Mouse (Mus musculus): ENCODE results near the gene Olfr616.
"Not testable (repeated sequence)": the region's sequence is repeated elsewhere in the genome, so short reads cannot be mapped to it uniquely, and the experiment has no call there.

The Olfr616 gene

DNA sequence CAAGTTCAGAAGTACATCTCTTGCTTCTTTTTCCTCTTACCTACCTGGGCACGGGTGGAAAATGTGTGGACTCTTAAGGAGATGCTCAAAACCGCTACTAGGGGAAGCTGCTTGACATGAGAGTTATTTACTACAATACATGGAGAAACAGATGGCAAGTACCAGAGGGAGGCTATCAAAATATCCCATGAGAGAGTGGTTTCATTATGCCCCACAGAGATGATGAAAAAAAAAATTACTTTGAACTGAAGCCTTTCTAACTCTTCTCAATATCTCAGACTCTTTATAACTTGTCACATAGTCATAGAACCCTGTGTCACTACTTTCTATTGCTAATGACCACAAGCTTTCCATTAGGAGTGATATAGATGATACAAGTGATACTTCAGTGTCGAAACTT is at the start of gene Olfr616:
Gene Olfr616, minus strand, starts transcription at position 101 of the 400 bp plus-strand sequence.
- DNase-seq = no peak

DNA sequence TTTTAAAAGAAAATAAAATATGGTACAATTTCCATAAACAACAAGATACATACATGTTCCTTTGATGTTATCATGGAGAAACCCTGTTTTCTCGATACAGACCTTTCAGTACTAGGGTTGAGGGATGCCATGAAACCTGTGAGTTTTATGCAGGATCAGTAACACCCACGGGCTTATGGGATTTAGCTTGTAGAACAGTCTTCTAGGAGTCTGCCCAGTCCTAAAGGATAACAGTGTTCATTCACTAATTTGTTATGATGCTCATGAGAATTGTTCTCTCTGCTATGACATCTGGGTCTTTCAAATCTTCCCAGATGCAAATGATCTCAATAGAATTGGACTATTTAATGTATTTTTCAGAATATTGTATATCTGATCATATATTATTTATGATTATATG is 43.5 kb upstream of the Olfr616 start, which contains the start of gene Olfr620:
Gene Olfr620, minus strand, starts transcription at position 101 of the 400 bp plus-strand sequence.
- DNase-seq = no peak

DNA sequence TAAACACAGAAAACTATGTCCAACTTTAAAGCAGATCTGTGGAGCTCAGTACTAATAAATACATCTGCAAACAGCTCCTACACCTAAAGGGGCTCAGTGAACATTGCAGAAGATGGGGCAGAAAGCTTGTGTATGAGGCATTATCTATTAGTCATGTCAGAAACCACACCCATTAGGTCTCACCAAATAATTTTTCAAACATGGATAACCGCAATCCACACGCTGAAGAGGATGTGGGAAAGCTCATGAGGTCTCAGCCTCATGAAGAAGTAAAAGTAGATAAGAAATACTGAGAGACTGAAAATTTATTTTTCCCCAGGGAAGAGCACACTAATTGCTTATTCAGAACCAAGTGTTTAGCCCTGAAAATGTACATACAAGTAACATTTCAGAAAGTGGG is 38.5 kb upstream of the Olfr616 start:
- no peak for DNase-seq

DNA sequence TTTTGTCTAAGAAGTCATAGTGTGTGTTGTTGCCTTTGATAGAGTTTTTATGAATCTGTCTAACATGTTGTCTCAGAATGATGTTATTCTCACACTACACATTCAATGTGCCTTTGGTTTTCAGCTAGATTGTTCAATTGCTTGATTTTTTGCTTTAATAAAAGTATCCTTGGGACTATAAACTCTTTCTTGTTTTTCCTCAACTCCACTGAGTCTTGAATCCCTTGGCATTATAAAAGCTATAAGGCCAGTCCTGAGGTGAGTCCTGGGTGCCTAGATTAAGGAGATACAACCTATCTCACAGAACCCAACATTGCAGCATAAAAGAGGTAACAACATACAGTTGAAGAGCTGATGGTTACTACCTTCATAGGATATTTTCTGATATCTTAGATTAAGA is 31.3 kb upstream of the Olfr616 start, which contains the start of gene Olfr619:
Gene Olfr619, plus strand, starts transcription at position 301 of the 400 bp plus-strand sequence.
- no peak for DNase-seq

DNA sequence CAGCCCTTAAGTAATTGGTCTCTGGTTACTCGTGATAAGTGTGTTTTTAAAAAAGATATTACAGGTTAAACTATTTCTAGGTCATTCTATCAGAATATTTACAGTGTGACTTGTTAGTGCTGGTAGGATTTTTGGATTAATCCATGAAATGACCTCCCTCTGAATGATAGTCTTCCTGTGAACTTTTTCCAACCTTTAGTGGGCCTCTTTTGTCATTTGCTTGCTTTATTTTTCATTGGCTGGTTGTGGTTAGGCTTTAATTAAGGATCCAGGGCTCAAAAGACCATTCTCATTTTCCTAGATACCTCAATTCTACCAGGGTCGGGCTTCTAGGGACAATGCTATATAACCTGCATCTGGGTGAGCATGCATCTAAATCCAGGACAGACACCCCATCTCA is 20.9 kb upstream of the Olfr616 start, which contains the start of gene Olfr618:
Gene Olfr618, plus strand, starts transcription at position 301 of the 400 bp plus-strand sequence.
- no peak for DNase-seq

DNA sequence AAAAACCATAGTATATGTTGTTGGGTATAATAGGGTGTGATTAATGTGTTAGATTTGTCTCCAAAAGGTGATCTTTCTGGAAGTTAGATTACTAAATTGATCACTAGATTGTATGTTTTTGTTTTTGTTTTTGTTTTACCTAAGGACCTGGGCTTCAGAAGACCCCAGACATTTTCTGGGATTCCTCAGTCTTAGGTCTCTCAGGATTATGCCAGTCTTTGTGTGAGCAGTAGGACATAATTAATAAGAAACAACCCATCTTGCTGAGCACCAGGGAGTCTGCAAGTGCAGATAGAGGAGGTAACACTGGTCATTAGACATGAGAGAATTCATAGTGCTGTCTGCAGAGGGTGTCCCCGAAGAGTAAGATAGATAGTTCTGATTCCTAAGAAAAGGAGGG is 3.8 kb upstream of the Olfr616 start, which contains the start of gene Olfr617:
Gene Olfr617, plus strand, starts transcription at position 301 of the 400 bp plus-strand sequence.
- DNase-seq = no peak

DNA sequence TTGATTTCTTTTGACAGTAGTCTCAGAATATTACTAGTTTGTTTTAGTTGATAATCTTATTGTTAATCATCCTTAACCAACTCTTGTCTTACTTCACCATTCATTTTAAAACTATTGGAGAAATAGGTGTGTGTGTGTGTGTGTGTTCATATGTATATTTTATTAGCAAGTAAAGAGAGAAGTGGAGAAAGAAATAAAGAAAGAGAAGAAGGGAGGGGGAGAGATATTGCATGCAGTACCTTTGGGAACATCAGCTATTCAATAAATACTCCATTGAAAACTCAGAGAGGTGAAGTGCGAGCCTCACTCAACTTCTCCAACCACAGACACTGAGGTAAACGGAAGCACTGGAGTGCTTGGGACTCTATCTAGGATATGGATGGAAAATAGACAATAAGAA is 13.2 kb downstream of the Olfr616 start, which contains the start of gene Olfr615:
Gene Olfr615, plus strand, starts transcription at position 301 of the 400 bp plus-strand sequence.
- DNase-seq = no peak

DNA sequence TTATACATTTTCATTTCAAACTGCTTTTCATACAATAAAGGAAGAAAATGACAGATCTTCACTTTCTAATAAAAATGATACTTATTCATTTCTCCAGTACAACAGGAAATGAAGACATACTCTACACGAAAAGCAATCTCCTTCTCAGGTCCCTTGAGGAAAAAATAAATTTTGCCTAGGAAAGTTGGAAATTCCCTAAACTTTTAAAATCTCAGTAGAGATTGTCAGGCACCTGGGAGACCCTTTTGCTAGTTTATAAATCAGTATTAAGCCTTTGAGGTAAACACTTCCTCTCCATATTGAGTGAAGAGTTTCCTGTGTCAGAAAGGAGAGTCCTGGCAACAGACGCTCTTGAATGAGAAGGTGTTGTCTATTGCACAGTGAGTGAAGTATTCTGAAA is 21.2 kb downstream of the Olfr616 start, which contains the start of gene Olfr613:
Gene Olfr613, plus strand, starts transcription at position 301 of the 400 bp plus-strand sequence.
- no peak for DNase-seq

DNA sequence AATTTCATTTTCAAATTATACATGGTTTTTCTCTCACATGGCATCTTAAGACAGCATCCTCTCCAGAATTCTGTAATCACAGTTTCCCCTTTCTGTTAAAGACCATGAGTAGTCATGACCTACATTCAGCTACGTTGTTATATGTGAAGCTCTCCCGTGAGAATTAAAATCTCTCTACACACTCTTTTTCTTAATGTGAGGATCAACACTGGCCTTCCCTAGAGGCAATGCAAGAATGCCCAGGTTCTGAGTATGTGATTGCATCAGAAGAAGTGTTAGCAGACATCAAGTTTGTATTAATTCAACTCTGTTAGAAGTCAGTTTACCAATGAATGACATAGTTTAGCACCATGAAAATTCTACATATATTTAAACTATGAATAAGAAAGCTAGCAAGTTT is 26.3 kb downstream of the Olfr616 start, which contains the start of gene Olfr612:
Gene Olfr612, minus strand, starts transcription at position 101 of the 400 bp plus-strand sequence.
- DNase-seq = not testable (repeated sequence)

DNA sequence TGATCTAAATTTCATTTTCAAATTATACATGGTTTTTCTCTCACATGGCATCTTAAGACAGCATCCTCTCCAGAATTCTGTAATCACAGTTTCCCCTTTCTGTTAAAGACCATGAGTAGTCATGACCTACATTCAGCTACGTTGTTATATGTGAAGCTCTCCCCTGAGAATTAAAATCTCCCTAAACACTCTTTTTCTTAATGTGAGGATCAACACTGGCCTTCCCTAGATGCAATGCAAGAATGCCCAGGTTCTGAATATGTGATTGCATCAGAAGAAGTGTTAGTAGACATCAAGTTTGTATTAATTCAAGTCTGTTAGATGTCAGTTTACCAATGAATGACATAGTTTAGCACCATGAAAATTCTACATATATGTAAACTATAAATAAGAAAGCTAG is 48.2 kb downstream of the Olfr616 start, which contains the start of gene Olfr611:
Gene Olfr611, minus strand, starts transcription at position 101 of the 400 bp plus-strand sequence.
- DNase-seq = not testable (repeated sequence)

Measured in B cell, adult 2 months (primary cell).